Mouse (Mus musculus) R1 (cell line): ENCODE results near the gene Vmn2r99.

ENCODE experiments used
- DNase-seq: peaks from one replicate; pipeline ENCODE4 v3.0.0-alpha.2; 2018; ENCODE audit warnings: low read depth, low spot score

Vmn2r99 gene

GRCm38 (mm10) chr17:19361649-19362048 is at the start of gene Vmn2r99:
Gene Vmn2r99, plus strand, starts transcription at chr17:19361949.
- no peak for DNase-seq

DNA sequence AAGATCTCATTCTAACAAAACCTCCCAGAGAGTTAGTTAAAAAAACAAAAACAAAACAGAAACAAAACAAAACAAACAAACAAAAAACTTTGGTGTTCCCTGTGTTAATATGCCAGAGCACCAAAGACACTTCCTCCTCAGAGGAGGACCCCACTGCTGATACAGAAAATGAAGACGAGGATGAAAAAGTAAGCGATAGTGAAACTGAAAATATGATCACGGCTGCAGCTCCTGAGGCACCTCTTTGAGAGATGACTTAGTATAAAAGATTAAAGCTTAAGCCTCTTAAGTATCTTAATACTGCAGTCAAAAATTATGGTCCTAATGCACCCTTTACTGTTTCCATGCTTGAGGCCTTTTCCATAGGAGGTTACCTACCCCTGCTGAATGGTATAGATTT is 75.9 kb downstream of the Vmn2r99 start:
- no peak for DNase-seq

DNA sequence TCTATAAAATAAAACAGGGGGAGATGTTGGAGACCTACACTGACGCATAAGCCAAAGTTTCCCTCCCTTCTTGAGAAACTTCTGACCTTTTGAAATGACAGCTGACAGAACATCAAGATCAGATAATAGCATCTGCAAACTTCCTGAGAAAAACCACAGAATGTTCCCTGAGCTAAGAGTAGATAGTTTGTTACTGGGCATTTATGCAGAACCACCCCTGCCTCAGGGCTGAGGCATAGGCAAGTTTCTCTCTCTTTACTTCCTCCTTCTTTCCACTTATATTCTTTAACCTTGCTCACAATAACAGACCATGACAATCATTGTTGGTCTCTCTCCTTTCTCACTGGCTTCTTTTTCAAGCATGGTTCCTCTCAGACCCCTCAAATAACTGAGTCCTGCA is 83.2 kb downstream of the Vmn2r99 start:
- no peak for DNase-seq
